Mouse (Mus musculus) adrenal gland, postnatal 14 days (tissue): ENCODE measurements around the gene Sdk2. TPM values are rescaled to one million over a fixed set of nuclear protein-coding genes. Genes with fewer than 3 reads are reported as not detected.

Experiments used
- DNase-seq: peaks from one replicate; pipeline ENCODE4 v3.0.0; 2021; ENCODE audit warnings: mixed read lengths
- total RNA-seq: library from RNA; stranded (reverse); gene quantifications from 2 replicates; pipeline ENCODE4 v1.2.3, GENCODE M21; 2021

The Sdk2 gene
- total RNA-seq, 1 experiment from 2014 or later = 4.4 TPM

DNA sequence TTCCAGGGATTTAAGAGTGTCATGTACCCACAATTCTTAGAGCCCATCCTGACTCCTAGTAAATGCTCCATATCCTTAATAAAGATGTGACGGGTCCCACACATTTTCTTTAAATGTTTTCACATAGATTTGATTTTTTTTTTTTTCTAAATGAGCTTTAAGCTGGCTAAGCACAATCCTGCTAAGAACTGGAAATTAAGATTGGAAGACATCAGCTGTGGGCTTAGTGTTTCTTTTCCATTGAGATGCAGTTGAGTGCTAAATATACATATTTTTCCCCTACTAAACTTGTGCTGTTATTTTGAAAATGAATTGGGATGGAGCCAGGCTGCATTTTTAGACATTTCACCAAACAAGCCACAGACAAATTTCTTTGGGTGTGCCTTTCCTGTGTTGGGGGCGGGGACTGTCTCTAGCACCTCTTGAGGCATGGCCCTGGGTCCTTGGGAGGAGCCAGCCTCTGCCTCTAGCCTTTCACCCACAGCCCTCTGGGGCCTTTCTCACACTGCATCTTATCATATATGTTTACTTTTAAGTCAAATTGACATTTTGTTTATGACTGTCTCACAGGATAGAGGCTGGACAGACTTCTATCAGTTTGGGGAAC, 278.6 kb downstream of the Sdk2 start:
- no peak for DNase-seq

DNA sequence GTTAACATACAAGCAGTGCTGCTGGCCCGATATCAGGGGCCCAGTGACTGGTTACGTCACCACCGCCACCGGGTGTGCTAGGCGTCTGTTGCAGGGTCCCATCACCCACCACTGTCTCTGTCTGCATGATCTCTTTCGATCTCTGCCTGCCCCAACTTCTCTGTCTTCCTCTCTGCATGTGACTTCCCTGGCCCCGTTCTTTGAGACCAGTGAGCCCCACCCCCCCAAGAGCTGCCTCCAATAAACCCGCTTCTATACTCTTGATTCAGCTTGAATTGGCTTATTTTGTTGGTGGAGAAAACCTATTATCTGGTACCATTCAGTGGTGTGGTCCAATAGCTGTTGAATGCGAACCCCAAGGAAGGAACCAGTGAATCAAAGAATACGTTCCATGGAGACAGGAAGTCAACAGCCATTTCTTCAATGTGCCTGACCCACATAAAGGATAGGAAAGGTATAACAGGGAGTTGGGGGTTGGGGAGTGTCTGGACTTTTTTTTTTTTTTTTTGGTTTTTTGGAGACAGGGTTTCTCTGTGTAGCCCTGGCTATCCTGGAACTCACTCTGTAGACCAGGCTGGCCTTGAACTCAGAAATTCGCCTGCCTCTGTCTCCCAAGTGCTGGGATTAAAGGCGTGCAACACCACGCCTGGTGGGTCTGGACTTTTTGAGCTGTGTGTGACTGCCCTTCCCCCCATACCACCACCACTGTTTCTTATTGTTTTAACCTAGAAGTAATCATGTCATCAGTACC, 279.2 kb downstream of the Sdk2 start:
- no peak for DNase-seq

DNA sequence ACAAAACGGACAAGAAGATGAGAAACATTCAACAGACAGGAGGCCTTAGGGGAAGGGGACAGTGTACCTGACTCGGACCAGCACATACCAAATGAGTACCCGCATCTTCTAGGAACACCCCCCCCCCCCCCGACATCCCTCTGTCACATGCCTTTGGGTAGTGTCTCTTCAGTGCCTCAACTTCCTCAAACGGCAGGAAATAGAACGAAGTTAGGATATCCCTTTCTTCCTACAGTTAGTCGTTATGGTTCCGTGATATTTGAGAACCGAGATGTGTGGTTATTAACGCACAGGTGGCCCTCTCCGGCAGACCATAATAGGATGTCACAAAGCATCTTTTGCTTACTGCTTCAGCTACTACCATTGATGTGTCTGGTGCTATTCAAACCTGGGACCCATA, 279.8 kb downstream of the Sdk2 start:
- DNase-seq = no peak

DNA sequence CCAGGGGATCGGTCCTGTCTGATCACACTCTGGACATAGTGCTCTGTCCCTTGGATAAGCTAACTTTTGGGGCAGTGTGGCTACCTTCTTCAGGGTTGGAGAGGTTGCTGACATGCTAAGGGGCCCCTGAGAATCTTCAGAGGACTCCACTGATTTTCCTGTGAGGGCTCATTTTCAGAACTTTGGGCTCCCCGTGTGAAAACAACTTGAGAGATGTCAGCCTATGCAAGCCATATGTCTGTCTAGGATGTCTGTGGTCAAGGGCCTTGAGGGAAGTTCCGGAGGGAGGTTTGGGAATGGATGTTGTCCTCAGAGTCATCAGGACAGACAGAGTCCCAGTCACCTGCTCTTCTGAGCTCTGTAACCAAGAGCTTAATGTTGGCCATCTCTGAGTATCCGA, 280.5 kb downstream of the Sdk2 start:
- DNase-seq = no peak

DNA sequence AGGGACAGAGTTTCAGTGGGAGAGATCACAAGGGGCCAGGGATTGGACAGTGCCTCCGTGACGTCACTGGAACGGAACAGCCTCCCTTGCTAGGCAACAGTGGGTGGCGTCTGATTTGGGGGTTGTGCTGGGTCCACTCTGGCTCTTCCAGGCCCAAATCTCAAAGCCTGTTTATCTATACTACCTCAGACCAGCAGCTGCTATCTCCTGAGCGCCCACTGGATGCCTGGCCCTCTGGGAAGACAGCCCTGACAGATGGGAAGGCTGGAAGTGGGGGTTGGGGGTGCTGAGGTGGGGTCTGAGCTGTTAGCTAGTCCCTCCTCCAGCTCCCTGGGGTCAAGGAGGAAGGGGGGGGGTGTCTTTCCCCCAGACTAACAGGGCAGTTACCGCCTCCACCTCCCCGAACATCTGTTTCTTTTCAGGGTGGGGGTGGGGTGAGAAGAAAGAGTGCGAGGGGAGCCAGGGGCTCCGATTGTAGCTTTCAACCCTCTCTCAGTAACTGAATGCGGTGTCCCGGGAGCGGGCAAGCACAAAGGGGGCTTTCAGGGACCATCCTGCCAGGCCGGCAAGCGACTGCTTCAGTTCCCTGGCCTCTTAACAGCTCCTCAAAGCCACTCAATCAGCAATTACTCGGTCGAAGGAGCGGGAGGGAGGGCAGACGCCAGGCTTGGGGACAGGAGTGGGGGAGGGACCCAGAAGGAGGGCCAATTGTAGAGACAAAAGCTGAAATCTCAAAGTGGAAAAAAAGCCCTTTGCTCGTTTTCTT, 281.3 kb downstream of the Sdk2 start:
- DNase-seq = peak; percentile 62

DNA sequence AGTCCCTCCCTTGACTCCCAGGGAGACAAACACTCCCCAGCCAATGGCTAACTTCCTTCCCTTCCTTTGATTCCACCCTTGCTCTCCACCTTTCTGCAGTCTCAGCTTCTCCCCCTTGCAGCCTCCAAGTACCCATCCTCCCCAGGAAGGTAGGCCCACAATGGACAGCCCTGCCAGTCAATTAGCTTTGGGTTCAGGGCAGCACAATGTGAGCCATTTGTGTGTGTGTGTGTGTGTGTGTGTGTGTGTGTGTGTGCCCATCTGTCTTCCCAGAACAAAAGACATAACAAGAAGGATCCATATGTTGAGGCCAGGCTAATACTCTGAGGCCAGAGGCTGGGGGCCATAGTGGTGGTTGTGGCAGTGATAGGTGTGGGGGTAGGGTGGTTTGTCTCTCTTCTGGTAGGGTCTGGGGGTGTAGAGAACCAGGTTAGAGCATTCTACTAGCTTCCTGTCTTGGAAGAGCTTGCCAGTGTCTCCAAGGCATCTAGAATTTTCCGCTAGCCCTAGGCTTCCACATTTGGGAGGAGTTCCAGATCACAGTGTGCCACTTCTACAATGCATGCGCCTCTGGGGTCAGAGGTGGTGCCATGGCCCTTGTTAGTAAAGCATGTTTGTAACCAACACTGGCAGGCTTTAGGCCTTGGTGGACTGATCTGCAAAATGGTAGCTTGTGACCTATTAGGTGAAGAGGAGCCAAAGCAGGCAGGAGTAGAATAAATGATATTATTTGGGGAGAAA, 282.0 kb downstream of the Sdk2 start:
- no peak for DNase-seq

DNA sequence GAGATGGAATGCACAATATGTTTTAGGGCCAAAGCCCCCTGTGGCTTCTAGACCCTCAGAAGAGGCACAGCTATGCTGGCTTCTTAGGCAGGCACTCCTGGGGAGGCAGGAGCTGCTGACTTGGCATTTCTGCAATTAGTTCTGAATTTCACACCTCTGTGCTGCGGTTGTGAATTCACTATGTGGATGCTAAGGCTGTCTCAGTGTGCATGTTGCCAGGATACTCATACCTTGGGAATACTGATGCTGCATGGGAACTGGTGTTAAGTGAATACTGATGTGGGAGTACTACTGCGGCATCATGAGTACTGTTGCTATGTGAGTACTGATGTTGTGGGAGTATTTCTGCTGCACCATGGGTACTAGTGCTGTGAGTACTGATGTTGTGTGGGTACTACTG, 284.4 kb downstream of the Sdk2 start:
- DNase-seq = no peak

DNA sequence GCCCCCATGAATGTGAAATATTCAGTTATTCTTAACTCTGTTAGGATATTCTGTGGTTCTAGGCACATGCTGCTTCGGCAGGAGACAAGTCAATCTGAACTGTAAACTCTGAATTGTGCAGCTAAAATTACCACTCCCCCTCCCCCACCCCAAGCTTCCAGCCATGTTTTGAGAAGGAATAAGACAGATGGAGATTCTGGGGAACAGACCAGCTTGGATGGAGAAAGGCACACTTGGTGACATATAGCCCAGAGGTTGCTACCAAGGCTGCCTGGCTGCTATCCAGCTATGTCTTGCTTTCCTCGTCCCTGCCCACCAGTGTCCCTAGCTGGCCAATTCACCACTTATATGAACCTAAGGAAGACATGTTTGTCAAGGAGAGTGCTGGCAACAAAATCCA, 284.8 kb downstream of the Sdk2 start:
- DNase-seq = no peak

DNA sequence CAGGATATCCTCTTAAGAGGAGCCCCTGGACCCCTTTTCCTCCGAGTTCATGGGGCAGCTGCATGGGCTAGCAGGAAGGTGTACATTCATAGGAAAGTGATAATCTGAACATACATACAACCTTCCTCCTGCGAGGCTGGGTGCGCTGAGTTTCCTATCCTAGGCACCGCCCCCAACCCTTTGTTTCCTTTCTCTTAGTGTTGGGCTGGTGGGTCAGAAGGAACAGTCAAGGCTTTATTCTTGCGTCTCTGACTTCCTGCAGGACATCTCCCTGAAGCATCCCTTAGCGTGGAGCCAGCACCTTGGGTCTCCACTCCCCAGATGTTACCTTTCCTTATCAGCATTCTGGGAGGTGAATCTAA, 287.2 kb downstream of the Sdk2 start:
- no peak for DNase-seq

DNA sequence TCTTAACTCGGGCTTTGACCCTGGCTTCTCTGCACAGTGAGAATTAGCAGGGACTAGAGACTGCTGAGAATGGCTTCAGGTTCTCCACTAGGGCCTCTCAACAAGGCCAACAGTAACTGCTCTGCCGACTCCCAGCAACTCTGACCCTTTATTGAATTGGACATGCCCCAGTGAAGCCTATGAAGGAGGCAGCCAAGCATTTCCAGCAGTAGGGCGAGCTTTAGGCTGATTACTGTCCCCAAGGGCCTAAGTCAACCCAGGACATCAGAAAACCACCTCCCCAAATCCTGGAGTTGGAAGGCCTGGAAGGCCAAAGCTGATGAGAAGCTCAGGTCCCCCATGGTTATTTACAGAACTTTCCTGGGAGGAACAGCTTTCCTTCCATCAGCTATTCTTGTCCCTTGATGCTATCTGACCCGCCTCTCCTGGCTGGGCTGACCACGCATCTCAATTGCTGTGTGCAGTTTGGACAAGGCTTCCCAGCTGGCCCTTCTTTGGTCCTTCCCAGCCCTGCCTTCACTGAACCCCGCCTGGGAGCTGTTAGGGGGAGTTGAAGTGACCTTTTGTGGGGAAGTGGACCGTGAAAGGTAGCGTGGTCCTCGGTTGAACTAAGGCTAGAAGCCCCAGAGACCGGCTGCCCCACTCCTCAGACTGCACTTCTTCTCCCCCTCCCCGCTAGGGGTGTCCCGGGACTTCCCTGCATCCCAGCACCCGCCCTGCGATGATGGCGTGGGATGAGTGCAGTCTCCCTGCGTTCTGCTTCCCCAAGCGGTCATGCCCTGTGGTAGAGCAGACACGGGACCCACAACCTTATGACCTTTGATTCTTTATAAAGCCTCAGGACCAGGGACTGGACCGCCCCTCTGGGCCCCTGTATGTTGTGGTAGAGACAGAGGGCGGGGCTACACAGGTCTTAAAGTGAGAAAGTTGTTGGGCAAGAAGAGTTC, 287.8 kb downstream of the Sdk2 start:
- peak; percentile 64 for DNase-seq

DNA sequence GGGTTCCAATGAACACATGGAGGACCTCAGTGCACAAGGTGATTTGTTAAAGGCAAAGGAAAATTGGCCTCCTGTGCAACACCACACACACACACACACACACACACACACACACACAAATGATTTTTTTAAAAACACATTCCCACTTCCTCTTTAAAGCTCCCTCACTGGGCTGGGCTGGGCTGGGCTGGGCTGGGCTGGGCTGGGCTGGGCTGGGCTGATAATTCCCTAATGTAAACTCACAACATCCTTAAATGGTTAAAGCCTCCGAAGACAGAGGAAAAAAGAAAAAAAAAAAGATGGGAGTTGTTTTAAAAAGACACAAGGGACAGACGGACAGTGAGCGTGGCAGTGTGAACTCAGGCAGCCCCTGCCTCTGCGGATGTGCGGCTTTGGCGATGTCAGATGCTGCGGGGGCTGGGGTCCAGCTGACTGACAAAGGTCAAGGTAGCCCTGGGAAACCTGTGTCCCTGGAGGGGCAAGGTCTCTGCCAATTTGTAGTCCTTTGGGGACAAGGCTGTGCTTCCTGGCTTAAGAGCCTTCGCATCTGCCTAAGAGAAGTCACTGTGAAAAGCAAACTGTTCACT, 288.9 kb downstream of the Sdk2 start:
- no peak for DNase-seq

DNA sequence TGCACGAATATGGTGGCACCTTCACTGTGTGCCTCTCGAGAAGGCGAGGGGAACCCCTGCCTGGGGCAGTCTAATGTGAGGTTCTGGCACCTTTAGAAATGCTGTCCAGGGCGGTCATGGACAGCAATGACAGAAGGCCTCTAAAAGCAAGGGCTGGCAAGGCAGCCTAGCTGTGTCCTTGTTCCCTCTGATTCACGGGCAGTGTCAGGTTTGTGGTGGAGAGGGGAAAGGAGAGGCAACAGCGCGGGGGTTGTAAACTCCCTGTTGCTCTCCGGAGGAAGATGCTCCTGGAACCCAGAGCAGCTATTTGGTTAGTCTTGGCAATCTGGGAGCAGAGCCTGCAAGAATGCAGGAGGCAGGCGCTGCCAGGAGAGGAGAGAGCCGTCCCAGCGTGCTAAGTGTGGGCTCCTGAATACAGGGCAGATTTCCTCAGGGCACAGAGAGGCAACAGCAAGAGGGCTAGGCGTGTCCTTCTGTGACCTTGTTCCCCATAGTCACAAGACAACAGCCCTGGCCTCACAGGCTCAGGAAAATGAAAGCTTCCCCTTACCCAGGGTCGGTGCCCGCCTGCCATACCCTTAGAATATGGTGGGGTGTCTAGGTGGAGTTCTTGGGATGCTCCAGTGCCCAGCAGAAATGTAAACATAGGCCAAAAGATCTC, 289.9 kb downstream of the Sdk2 start:
- peak; percentile 79 for DNase-seq

DNA sequence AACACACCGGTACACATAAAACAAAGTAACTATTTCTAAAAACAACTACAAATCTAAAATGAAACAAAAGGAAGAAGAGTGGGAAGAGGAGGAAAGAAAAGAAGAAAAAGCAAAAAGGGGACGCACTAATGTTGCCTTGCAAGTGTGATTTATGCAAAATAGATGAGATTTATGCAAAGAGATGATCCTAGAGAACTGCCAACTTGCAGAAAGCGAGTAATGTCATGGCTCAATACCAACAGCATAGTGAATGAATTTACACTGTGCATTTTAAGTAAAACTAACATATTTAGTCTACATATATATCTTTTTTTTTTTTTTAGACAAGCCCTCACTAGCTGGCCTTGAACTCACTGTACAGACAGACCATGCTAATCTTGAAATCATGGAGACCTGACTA, 292.1 kb downstream of the Sdk2 start:
- no peak for DNase-seq

DNA sequence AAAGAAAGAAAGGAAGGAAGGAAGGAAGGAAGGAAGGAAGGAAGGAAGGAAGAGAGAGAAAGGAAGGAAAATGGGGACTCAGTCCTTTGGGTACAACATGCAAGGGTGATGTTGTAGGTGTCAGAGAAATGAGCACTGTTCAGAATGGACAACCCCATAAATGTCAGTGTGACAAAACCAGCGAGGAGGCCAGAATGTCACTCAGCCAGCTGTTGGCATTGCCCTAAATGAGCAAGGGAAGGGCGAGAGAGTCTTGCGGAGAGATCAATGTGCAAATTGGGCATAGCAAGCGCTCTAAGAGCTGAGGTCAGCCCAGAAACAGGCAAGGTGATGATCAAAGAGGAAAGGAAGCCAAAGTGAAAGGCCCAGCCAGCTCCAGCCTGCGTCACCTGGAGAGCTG, 293.7 kb downstream of the Sdk2 start:
- DNase-seq = peak; percentile 38

DNA sequence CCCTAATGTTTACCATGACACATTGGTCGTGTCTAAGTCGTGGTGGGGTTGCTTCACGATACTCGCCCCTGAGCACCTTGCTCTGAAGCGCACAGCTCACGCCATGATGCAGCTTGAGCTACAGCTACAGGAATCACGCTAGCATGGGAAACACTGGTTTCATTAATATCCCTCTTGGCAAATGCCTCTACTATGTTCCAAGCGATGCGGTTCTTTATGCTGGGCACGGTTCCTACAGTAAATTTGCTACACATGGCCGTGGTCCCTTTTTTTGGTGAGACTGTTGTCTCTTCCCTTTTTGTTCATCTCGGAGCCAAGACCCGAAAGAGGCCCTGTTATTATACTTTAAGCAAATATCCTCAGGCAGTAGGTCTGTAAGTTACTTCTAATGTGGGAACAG, 295.7 kb downstream of the Sdk2 start:
- no peak for DNase-seq

DNA sequence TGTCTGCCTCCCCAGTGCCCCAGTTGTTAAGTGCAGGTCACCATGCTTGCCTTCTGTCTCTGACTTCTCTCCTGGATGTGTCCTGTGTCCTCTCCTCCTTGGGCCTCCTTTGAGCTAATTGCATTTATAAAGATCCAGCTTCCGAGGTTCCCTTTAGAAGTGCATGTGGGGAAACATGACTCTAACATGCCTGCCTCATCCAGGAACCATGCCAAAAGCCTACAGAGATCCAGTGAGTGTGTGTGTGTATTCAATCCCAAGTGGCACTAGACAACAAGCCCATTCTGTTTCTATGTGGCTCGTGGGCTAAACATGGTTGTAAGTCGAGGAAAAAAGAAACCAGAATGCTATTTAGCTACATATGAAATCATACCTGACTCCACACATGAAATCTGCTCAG, 298.5 kb downstream of the Sdk2 start:
- no peak for DNase-seq

DNA sequence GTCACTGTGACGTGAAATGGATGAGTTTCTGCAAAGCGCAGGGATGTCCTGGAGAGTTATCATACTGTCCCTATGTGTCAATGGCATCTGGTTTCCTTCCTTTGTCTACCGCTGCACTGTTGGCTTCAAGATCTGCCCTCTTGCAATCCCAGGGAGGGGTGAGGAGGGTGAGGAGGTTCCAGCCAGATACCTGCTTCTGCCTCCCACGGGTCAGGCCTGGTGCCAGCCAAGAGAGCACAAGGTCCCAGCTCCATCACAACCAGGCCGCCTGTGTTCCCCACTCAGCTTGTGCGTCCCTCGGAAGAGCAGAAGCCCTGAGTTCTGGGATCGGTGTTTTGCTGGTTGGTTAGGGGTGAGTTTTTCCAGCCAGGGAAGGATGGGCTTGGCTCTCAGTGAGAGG, 299.6 kb downstream of the Sdk2 start:
- peak; percentile 53 for DNase-seq

DNA sequence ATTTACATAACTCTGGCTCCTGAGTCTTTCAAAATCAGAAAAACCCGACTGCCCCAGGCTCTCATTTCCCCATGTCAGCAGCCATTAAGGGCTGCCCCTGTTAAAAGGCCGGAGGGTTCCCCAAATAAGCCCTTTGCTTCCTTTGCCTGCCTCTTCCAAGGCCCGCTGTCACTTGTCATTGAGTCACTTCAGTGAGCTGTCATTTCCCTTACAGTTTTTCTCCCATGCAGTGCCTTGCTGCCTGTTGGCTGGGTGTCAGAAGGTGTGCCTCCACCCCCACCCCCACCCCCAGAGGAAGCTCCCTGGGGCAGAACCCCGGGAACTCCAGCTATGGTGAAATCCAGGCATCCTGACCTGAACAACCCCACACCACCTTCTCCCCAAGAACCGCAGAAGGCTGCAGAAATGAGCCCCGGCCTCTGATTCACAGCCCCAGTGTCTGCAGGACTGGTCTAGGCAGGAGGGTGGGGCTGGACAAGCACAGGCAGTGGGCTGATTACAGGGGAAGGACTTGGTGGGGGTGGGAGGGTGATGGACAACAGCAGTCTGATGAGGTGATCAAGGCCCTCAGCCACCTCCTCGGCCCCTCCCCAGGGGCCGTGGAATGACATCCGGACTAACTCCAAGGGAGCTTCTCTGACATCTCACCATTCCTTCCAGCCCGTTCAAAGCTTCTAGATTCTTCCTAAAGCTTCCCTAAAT, 300.4 kb downstream of the Sdk2 start:
- DNase-seq = peak; percentile 52

DNA sequence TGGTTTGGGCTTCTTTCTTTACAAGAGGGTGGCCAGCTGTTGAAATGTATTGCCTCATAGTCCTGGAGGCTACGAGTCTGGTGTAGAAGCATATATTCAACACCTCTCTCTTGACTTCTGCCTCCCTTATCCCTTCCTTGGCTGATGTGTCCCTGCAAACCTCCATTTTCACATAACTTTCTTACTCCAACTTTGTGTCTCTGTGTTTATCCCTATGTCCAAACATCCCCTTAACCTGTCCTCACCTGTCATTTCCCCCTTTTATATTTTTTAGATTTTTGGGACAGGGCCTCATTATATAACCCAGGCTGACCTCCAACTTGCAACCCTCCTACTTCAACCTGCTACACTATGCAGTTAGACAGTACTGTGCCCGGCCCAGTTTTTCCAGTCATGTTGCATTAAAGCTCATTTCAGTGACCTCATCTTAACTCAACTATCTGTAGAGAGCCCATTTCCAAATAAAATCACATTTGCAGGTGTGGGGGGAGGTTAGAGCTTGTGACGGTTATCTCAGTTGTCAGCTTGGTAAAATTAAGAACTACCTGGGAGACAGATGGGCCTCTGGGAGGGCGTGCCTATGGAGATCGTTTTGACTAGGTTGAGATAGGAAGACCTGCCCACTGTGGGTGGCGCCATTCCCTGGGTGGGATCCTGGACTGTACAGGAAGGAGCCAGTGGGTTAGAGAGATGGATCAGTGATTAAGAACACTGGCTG, 302.6 kb downstream of the Sdk2 start:
- DNase-seq = no peak
